ENCODE assay signal across 20 mouse cellular contexts in genomic region chr5:53801379-53801778, GRCm38 (mm10).
"Had no signal": no experiment of that assay in that cellular context is flagged by ENCODE, and none has a peak within 500 bp of the region (broad histone marks: within the 10 kb centered on the region; RNA-seq: fewer than 3 reads in every experiment).

No protein-coding gene starts in this region.

- H3K27me3 ChIP-seq: limb, embryonic 13.5 days; liver, embryonic 12.5 days; lung, embryonic 15.5 days; megakaryocyte, embryonic 14.5 days; stomach, embryonic 15.5 days had no signal

- H3K4me1 ChIP-seq: limb, embryonic 10.5 days; limb, embryonic 13.5 days; liver, embryonic 12.5 days; liver, embryonic 15.5 days; lung, embryonic 15.5 days; megakaryocyte, embryonic 14.5 days; midbrain, embryonic 10.5 days; midbrain, embryonic 13.5 days; stomach, embryonic 15.5 days had no signal

- H3K9me3 ChIP-seq: limb, embryonic 10.5 days; limb, embryonic 13.5 days; liver, embryonic 12.5 days; liver, embryonic 15.5 days; lung, embryonic 15.5 days; megakaryocyte, embryonic 14.5 days; midbrain, embryonic 10.5 days; midbrain, embryonic 13.5 days; stomach, embryonic 15.5 days had no signal

- H3K27ac ChIP-seq: limb, embryonic 10.5 days; limb, embryonic 13.5 days; liver, embryonic 12.5 days; liver, embryonic 15.5 days; lung, embryonic 15.5 days; midbrain, embryonic 10.5 days; midbrain, embryonic 13.5 days; stomach, embryonic 15.5 days had no signal

- H3K4me2 ChIP-seq: limb, embryonic 13.5 days; liver, embryonic 12.5 days; liver, embryonic 15.5 days; lung, embryonic 15.5 days; midbrain, embryonic 13.5 days; stomach, embryonic 15.5 days had no signal

- H3K9ac ChIP-seq: limb, embryonic 13.5 days; liver, embryonic 12.5 days; liver, embryonic 15.5 days; lung, embryonic 15.5 days; midbrain, embryonic 13.5 days; stomach, embryonic 15.5 days had no signal

- ATAC-seq: liver, embryonic 12.5 days; midbrain, embryonic 13.5 days; midbrain, embryonic 16.5 days had no signal

- H3K4me3 ChIP-seq: limb, embryonic 10.5 days; limb, embryonic 13.5 days; liver, embryonic 12.5 days; liver, embryonic 15.5 days; lung, embryonic 15.5 days; megakaryocyte, embryonic 14.5 days; midbrain, embryonic 10.5 days; midbrain, embryonic 13.5 days; myocyte; stomach, embryonic 15.5 days had no signal

- DNase-seq: kidney, adult 8-10 months; kidney, postnatal 14 days; kidney, postnatal 4 days; liver; lung, adult 18-20 months; lung, postnatal 10 days; lung, postnatal 36 days; thymus, adult 18-20 months; thymus, postnatal 36 days had no signal

- H3K36me3 ChIP-seq: limb, embryonic 10.5 days; limb, embryonic 13.5 days; liver, embryonic 12.5 days; liver, embryonic 15.5 days; lung, embryonic 15.5 days; midbrain, embryonic 10.5 days; midbrain, embryonic 13.5 days; stomach, embryonic 15.5 days had no signal
